Mouse (Mus musculus) T-helper 1 cell (primary cell): Measurements from ENCODE around the gene Slc22a8.

Experiments
- in situ Hi-C: fragments of 300-600 bp; cut with MboI, MseI; formaldehyde crosslinking; loops from one replicate; pipeline ENCODE4 v1.15.1; 2025; ENCODE audit warnings: high pct_unique_total_duplicates

Gene Slc22a8

DNA sequence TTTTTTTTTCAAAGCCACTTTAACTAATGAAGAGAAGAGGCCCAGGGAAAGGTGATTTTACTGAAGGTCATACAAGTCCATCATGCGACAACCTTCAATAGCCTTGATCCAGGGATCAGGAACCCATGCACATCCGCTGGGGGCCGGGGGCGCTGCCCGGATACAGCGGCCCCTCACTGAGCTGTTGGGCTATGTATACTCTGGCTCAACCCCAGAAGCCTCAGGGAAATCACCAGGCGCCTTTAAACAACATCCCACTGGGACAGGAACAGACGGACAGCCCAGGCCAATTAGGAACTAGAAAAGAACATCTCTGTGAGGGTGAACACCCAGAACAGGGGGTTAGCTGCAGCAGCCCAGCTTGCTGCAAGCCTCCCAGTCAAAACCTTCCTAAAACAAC lies at the start of gene Slc22a8:
Gene Slc22a8 (plus strand): TSS at position 301 of the 400 bp plus-strand sequence.
- in situ Hi-C loops, result no loop called here

DNA sequence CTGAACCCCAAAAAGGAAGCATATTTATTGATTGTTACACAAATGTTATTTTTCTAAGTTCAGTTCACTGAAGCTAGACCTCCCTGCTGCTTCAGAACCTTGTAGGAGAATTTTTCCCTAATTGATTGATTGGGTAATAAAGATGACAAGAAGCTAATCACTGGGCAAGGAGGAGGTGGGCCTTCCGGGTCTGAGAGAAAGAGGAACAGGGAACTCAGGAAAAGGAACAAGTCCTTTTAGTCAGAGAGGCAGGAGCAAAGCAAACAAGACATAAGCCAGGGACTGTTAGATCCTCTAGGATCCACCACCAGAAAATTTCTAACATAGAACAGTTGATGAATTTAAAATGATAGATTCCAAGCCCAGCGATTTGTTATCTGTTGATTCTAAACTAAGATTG lies 32.2 kb upstream of the Slc22a8 start:
- in situ Hi-C loops, result no loop called here

DNA sequence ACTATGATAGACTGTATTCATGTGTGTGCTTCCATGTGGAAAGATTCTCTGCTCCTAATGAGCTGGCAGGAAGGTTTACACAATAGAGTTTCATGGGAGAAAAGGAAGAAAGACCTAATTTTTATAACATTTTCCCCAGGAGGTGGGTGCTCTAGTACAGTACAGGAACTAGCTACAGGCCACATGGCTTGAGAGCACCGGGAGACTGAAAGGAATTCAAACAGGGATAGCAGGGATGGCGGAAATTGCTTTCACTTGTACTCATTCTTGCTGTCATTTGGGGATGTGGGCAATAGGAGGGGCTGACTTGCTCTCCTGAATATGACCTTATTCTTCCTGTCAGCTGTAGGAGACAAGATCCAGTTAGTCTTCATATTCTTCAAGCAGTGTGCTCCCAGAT lies 27.0 kb upstream of the Slc22a8 start:
- in situ Hi-C loops, result no loop called here

DNA sequence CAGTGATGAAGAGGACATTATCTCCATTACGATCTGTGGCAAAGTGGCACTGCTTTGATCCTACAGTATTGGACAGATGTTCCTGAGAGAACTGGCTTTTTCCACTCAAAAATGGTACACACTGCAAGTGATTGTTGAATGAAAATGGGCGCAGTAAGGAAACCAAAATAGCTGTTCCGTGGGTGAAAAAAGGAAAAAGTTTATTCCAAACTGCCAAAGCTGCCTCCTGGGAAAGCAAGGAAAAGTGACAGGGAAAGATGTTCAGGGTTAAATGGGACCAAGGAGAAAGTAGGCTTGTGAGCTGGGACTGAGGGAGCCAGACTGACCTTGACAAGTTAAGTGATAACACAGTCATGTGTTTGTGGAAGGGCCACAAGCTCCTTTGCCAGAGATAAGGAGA lies 26.6 kb upstream of the Slc22a8 start:
- in situ Hi-C loops, result no loop called here

DNA sequence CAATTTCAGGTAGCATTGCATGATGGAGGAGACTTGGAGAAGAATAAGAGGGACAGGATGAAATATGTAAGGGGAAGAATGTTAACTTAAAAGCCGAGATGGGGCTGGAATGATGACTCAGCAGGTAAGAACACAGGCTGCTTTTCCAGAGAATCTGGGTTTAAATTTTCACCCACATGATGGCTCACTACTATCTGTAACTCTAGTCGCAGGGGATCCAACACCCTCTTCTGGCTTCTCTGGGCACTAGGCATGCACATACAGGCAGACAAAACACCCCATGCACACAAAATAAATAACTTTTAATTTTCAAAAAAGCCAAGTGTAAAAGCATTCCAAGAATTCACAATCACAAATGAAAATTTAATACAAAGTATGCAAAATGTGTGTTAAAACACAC lies 25.8 kb upstream of the Slc22a8 start:
- in situ Hi-C loops, result no loop called here

DNA sequence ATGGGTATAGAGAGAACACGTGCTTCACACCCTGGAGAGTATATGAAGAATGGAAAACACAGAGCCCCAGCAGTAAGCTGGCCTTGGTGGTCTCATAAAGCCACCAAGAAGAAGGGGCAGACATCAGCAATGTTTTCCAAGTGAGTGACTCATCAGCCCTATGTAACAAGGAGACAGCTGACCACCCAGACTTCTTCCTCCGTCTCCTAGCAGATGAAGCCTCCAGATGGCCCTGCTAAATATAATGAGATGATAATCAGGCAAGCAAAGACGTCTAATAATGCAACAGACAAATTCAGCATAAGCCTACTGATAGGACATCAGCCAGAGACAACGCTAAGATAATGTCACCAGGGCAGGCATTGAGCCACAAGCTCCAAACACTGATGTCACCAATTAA lies 25.1 kb upstream of the Slc22a8 start:
- in situ Hi-C loops, result no loop called here

DNA sequence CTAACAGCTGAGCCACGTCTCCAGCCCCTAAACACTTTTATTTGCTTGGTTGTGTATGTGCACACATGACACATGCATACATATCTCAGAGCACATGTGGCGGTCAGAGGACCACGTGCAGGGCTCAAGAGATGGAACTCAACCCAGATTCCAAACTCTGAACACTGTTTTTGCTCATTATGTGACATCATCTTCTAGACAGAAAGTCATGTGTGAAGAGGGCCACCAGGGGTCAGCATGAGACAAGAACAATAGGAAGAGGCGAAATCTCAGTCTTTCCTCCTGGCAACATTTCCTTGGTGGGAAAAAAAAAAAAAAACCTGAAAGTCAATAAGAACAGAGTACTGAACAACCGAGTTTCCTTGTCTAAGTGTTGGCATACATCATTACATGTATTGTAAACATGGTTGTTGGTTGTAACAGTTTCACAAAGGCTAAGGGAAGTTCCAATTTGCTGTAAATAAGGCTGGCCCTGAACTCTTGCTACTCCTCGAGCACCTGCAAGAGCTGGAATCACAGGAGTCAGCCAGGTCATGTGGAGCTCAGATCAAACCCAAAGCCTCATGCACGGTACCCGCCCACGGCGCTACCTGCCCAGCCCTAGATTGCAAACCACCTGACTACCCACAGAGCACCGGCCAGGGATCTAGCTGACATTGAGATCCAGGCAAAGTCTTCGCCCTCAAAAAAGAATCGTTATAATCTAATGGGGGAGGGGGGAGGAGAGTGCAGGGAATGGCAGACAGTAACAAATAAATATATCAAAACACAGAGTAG lies 23.8 kb upstream of the Slc22a8 start:
- in situ Hi-C loops, result no loop called here

DNA sequence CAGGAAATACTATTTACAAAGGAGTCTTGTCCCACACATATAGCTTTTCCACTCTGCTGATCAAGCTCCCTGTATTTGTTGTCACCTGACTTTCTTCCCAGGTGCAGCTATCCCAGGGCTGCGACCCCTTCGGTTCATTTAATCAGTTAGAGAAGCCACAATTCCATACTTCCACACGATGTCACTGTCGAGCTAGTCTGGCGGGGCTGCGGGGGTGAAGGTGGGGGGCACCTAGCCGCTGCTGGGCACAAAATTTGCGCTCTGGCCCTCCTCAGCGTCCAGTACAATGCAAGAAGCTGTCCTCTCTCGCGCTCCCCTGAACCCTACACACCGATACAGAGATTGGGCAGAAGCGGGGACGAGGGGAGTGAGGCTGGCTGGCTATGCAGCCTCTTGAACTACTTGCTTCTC lies 21.6 kb upstream of the Slc22a8 start:
- in situ Hi-C loops, result no loop called here

DNA sequence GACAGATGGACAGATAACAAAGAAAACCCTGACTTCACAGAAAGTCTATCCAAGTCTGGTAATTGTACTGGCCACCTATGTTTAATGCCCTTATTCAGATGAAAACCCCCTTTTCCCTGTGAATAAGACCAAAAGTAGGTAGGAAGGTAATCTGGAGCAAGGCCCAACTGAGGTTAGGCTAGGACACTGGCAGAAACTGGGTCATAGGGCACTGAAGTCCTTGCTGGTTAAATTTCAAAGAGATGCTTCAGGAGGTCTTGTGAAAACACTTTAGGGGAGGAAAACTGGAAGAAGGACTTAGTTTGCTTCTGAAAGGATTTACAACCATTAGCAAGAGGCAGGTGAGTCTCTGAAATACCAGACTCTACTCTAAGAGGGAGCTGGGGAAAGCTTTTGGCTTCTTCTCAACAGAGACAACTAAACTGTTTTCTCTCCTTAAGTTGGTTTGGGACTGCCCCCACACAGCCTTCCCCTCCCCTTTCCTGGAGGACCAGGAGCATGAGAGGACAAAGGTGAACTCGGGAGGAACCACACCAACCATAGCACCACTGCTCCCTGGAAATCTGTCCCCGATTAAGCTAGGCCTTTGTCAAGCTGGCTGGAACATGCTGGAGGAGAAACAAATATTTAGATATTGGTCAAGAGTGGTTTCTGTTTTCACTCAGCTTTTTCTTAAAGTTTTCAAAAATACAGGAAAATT lies 20.6 kb upstream of the Slc22a8 start:
- in situ Hi-C loops, result no loop called here

DNA sequence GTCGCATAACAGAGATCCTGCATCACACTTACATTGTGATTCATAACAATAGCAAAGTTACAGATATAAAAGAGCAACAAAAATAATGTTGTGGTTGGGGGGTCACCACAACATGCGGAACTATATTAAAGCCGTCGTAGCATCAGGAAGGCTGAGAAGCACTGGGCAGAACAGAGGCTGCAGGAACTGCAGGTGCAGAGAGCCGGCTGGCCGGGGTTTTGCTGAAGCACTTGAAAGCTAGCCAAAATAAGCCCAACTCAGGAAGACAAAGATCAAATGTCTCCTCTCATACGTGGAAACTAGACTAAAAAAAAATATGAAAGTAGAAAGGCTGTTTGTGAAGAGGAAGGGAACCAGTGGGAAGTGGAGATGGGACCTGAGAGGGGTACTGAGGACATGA lies 19.3 kb upstream of the Slc22a8 start:
- in situ Hi-C loops, result no loop called here

DNA sequence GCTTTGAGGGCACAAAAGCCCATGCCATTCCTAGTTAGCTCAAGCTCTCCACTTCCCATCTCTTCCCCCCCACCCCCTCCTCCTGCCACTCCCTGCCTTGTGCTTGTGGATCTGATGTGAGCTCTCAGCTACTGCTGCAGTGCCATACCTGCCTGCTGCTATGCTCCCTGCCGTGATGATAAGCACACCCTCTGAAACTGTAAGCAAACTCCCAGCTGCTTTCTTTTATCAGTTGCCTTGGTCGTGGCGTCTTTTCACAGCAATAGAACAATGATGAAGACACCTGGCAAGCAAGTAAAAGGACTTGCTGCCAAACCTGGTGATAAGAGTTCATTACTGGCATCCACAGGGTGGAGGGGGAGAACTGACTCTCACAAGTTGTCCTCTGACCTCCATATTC lies 18.6 kb upstream of the Slc22a8 start:
- in situ Hi-C loops, result no loop called here

DNA sequence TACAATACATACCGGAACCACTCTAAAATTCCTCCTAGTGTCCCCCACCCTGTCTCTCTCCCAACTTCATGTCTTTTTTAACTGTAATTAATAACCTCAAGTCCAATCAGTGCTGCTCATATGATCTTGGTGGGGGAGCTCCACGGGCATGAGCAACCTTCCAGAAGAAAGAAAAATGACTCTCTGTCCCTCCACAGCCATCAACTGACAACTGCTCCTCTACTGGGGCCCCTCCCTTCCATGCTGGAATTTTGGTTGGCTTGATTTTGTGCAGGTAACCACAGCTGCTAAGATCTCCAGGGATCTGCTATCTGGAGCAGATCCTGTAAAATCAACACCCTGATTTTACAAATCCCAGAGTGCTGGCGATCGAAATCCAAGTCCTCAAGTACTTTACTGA lies 13.6 kb upstream of the Slc22a8 start:
- in situ Hi-C loops, result no loop called here

DNA sequence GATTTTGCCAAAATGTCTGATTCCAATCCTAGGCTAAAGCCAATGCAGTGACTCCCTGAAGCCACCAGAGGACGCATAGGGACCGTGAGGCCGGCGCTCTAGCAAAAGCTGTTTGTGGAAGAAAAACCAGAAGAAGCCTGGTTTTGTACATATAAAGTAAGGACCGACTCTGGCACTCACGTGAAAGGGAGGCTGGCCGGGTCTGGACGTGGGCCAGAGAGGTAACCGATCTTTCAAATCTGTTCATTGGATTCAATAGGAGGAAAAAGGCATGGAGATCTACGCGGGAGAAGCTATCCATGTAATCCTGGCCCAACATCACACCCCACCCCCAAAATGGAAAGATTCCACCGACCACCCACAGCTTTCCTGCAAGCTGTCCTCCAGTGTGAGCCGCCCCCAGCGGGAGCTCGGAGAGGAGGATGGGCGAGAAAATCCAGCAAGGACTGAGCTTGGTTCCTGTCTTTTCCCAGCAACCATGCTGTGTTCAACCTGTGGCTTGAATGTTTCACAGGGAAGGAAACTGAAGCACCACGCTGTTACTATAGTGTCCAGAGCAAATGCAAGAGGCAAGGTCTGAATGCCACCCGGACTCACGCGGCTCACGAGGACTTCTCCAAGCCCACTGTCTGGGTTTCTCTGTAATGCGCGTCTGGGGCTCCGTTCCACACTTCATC lies 12.6 kb upstream of the Slc22a8 start:
- in situ Hi-C loops, result no loop called here

DNA sequence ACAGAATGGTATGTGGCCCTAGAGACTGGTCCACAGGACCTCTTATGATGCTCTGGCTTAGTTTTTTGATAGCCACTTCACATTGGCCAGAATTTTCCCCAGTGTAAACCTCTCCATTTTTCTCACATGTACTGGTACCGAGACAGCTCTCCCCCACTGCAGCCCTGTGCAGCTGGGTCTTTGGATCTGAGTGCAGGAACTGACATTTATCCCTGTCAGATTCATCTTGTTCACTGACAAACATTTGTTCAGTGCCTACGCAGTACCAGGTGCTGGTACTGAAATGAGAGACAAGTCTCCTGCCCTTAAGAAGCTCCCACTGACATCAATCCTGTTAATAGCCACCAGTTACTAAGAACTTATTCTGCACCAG lies 12.1 kb upstream of the Slc22a8 start:
- in situ Hi-C loops, result no loop called here

DNA sequence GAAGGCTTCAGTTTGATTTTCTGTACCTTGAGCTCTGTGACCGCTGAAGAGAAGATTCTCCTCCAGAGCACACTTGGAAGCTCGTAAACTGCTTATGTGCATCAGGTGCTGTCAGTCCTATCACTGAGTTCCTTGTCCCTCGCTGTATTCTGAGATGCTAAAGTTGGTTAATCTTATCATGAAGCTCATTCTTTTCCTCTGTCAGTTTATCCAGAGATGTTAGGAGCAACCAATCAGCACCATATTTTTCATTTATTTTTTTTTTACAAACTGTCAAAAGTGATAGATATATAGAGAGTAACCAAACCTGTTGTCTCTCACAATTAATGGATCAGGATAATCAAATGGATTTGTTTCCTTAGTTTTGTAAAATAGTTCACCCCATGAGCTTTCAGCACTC lies 5.8 kb upstream of the Slc22a8 start:
- in situ Hi-C loops, result loop anchor here (5.0 kb wide), 1 partner anchor 92 kb away; no protein-coding TSS in a partner anchor

DNA sequence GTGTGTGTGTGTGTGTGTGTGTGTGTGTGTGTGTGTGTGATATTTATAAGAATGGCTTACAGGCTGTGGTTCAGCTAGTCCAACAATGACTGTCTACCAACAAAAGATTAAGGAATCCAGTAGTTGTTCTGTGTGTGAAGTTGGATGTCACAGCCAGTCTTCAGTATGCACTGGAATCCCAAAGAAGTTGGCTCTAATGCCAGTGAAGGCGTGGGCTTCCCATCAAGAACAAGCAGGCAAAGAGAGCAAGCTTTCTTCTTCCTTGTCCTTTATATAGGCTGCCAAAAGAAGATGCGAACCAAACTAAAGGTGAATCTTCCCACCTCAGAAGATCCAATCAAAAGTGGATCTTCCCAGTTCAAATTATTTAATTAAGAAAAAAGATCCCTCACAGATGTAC lies 5.2 kb upstream of the Slc22a8 start:
- in situ Hi-C loops, result loop anchor here (5.0 kb wide), 1 partner anchor 91 kb away; no protein-coding TSS in a partner anchor

DNA sequence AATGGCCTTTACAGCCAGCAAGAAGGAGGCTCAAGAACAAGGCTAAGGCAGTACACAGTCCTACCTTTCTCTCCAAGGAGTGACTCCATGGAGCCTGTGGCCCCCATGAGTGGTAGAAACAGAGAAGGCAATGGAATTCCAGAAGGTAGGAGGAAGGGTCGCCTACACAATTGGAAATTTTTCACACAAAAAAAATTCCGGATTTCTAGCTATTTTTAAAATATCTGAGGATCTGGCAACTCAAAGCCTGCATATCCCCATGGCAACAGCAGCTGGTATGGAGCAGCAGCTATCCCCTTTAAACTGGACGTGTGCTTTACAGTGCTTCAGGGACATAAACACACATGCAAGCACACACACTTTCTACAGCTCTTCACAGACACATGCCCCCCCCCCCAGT lies 4.7 kb upstream of the Slc22a8 start:
- in situ Hi-C loops, result loop anchor here (5.0 kb wide), 1 partner anchor 91 kb away; no protein-coding TSS in a partner anchor

DNA sequence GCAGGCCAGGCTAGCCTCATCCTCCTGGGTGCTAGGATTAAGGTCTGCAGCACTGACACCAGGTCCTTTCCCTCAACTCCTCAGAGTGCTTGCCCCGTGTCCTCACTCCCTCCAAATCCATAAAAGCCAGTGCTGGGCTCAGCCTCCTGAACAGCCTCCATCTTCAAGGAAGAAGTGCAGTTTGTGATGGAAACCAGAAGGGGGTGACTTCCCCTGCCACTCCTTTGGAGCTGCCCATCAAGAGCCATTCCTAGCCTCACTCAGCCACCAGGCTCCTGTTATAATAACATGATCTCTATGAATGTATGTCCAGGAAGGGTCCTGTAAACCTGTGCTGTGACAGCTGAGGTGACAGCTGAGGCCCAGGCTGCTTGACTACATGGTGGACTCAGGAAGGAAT lies 3.7 kb upstream of the Slc22a8 start:
- in situ Hi-C loops, result loop anchor here (5.0 kb wide), 1 partner anchor 90 kb away; no protein-coding TSS in a partner anchor

DNA sequence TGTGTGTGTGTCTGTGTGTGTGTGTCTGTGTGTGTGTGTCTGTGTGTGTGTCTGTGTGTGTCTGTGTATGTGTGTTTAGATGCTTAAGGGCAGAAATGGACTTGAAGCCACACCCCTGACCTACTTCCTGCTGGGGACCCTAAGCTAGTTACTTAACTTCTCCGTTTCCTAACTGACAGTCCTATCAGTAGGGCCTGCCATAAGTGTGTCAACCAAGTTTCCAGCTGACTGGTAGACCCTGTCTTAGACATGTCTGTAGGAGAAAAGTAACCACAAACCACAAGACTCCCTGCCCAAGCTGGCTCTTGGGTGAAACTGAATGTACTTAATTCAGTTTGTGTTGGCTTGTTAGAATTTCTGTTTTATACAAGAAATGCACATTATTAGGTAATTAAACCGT lies 1.1 kb downstream of the Slc22a8 start:
- in situ Hi-C loops, result no loop called here

DNA sequence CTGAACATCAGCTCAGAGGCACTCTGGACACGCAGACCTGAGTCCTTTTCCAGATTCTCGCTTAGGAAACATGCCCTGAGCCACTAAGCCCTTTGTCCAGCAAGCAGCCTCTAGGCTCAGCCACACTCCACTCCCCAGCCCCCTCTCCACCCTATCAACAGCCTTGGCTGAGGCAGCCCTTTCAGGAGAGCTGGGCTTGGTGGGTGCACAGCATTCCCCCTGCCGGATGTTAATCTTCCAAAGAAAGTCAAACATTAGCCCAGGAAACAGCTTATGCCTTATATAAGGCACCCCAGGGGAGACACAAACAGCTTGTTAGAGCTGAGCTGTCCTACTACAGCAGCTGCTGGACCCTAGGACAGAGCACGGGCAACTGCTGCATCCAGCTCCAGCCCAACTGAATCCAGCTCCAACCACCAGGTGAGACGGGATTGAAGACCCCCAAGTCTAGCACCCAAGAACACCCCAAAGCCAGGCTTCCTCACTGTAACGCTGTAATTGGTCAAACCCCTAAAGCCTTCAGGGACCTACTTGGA lies 1.9 kb downstream of the Slc22a8 start:
- in situ Hi-C loops, result no loop called here

DNA sequence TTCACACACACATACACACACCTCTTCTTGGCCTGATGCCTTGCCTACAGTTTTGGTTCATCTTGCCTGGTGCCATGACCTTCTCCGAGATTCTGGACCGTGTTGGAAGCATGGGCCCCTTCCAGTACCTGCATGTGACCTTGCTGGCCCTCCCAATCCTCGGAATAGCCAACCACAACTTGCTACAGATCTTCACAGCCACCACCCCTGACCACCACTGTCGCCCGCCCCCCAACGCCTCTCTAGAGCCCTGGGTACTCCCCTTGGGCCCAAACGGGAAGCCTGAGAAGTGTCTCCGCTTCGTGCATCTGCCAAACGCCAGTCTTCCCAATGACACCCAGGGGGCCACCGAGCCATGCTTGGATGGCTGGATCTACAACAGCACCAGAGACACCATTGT lies 2.8 kb downstream of the Slc22a8 start:
- in situ Hi-C loops, result no loop called here

DNA sequence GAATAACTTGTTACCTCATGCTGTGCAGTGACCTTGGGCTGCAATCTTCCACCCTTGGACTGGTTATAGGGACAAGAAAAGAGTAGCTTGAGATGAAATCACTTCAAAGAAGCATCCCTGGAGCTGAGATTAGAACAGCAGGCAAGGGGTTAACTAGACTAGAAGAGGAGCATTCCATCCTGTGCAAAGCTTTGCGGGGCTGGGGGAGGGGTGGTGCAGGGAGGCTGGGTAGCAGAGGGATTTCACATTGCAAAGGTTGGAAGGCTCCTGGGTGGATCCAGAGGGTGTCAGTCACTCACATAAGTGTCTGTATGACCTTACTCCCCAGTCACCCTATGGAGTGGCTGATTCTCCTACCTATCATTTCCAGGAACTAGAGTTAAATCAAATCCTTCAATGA lies 3.5 kb downstream of the Slc22a8 start:
- in situ Hi-C loops, result no loop called here
